Comparison of ENCODE assay signal across 16 mouse cellular contexts in the genomic region with DNA sequence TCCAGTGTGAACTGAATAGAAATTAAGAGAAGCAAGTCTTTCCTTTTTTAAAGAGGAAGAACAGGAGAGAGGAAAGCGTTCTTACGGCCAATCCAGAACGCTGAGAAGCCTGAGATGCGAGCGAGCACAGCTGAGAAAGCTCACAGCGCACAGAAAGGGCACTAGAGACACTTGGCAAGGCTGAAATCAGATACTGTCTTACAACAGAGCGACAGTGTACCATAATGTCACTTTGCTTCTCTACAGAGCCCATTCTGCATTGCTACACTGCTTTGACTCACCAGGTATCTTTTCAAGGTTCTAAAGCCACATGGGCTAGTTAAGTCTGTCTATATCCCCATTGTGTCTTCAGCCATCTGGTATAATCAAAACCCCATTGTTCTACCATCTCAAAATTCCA. TPM values are rescaled to one million over a fixed set of nuclear protein-coding genes. Genes with fewer than 3 reads are reported as not detected.
DNase-seq lines count a peak whose midpoint lies in the region; ATAC-seq and TF ChIP-seq lines count a peak whose summit lies in the region.
"Had no signal": no experiment of that assay in that cellular context is flagged by ENCODE, and none has a peak within 500 bp of the region (broad histone marks: within the 10 kb centered on the region; RNA-seq: fewer than 3 reads in every experiment).

No protein-coding gene starts in this region.

- no peaks in the 10 kb centered on the region for H3K36me3 ChIP-seq in forebrain, embryonic 13.5 days (ENCODE audit: poor library complexity, severe bottlenecking)
- H3K36me3 ChIP-seq in forebrain, embryonic 11.5 days (ENCODE audit: control insufficient read depth, insufficient read depth, low read length): no peaks in the 10 kb centered on the region
- H3K36me3 ChIP-seq in hindbrain, embryonic 13.5 days: no peaks in the 10 kb centered on the region
- no peaks in the 10 kb centered on the region for H3K36me3 ChIP-seq in hindbrain, embryonic 11.5 days (ENCODE audit: control insufficient read depth, insufficient read depth, low read length)
- H3K36me3 ChIP-seq in forebrain, postnatal 0 days (ENCODE audit: insufficient read depth): no peaks in the 10 kb centered on the region
- no peaks in the 10 kb centered on the region for H3K36me3 ChIP-seq in midbrain, embryonic 15.5 days (replicated peaks)
- H3K36me3 ChIP-seq: embryonic facial prominence, embryonic 15.5 days had no signal

- no peak for TF ChIP-seq CTCF in forebrain, postnatal 0 days (IDR thresholded peaks at IDR 0.05; ENCODE audit: low read depth)

- DNase-seq in forebrain, embryonic 11.5 days (ENCODE audit: low spot score): no peak
- no peak for DNase-seq in hindbrain, embryonic 11.5 days (ENCODE audit: low spot score)
- DNase-seq in forebrain, postnatal 0 days: peak; percentile 22
- DNase-seq in thymus, postnatal 36 days: no peak
- DNase-seq: cerebellum, adult 18-20 months; kidney, postnatal 4 days; lung, adult 18-20 months; spleen, adult 18-20 months; thymus, postnatal 4 days had no signal

- no peaks in the 10 kb centered on the region for H3K27me3 ChIP-seq in forebrain, embryonic 13.5 days
- H3K27me3 ChIP-seq in forebrain, embryonic 11.5 days (ENCODE audit: control insufficient read depth, insufficient read depth, low read length): no peaks in the 10 kb centered on the region
- no peaks in the 10 kb centered on the region for H3K27me3 ChIP-seq in hindbrain, embryonic 13.5 days
- H3K27me3 ChIP-seq in hindbrain, embryonic 11.5 days (ENCODE audit: control insufficient read depth, insufficient read depth, low read length): no peaks in the 10 kb centered on the region
- H3K27me3 ChIP-seq in forebrain, postnatal 0 days (ENCODE audit: insufficient read depth, low read length): no peaks in the 10 kb centered on the region
- no peaks in the 10 kb centered on the region for H3K27me3 ChIP-seq in midbrain, embryonic 15.5 days (replicated peaks)
- H3K27me3 ChIP-seq: embryonic facial prominence, embryonic 15.5 days had no signal

- peak overlapping the region; percentile 47 for H3K4me2 ChIP-seq in forebrain, embryonic 13.5 days
- H3K4me2 ChIP-seq in forebrain, embryonic 11.5 days (ENCODE audit: low read depth, low read length, severe bottlenecking): no peak overlapping the region
- peak overlapping the region; percentile 32; the same call in 1 of the 2 replicates for H3K4me2 ChIP-seq in hindbrain, embryonic 13.5 days
- no peak overlapping the region for H3K4me2 ChIP-seq in hindbrain, embryonic 11.5 days (replicated peaks; ENCODE audit: low read depth, low read length)
- peak overlapping the region; percentile 34; the same call in 1 of the 2 replicates for H3K4me2 ChIP-seq in forebrain, postnatal 0 days (ENCODE audit: low read depth)
- peak overlapping the region; percentile 20 for H3K4me2 ChIP-seq in midbrain, embryonic 15.5 days
- H3K4me2 ChIP-seq: embryonic facial prominence, embryonic 15.5 days had no signal

- peak overlapping the region; percentile 8; the same call in 1 of the 2 replicates for H3K4me3 ChIP-seq in forebrain, embryonic 13.5 days
- H3K4me3 ChIP-seq in forebrain, embryonic 11.5 days (ENCODE audit: low read depth, low read length): no peak overlapping the region
- no peak overlapping the region for H3K4me3 ChIP-seq in hindbrain, embryonic 13.5 days
- no peak overlapping the region for H3K4me3 ChIP-seq in hindbrain, embryonic 11.5 days (ENCODE audit: low read depth, low read length)
- H3K4me3 ChIP-seq in forebrain, postnatal 0 days (ENCODE audit: low read depth, low read length): no peak overlapping the region
- H3K4me3 ChIP-seq in midbrain, embryonic 15.5 days: 0 out of 2 replicates have a peak overlapping the region, but pooled peaks have one; percentile 10
- H3K4me3 ChIP-seq: embryonic facial prominence, embryonic 15.5 days had no signal

- 25% methylated on average over 7 of the region's 7 CpGs for WGBS in forebrain, embryonic 13.5 days
- WGBS in forebrain, embryonic 11.5 days: 41% methylated on average over 7 of the region's 7 CpGs
- WGBS in hindbrain, embryonic 13.5 days: 48% methylated on average over 7 of the region's 7 CpGs
- WGBS in hindbrain, embryonic 11.5 days: 52% methylated on average over 7 of the region's 7 CpGs
- WGBS in forebrain, postnatal 0 days: 11% methylated on average over 7 of the region's 7 CpGs
- 20% methylated on average over 7 of the region's 7 CpGs for WGBS in midbrain, embryonic 15.5 days

- ATAC-seq in forebrain, embryonic 13.5 days: no peak
- ATAC-seq in forebrain, embryonic 11.5 days (replicated peaks; ENCODE audit: low FRiP score): no peak
- ATAC-seq in hindbrain, embryonic 13.5 days (ENCODE audit: low FRiP score): no peak
- no peak for ATAC-seq in hindbrain, embryonic 11.5 days (ENCODE audit: low FRiP score)
- peak; percentile 28 for ATAC-seq in forebrain, postnatal 0 days
- no peak for ATAC-seq in midbrain, embryonic 15.5 days (replicated peaks)
- ATAC-seq in erythroblast, adult 5-6 weeks (replicated peaks; ENCODE audit: low FRiP score, poor library complexity, severe bottlenecking): no peak
- ATAC-seq: intestine, postnatal 0 days had no signal

- peak overlapping the region; percentile 74 for H3K27ac ChIP-seq in forebrain, embryonic 13.5 days
- H3K27ac ChIP-seq in forebrain, embryonic 11.5 days (ENCODE audit: low read depth, low read length): no peak overlapping the region
- peak overlapping the region; percentile 63 for H3K27ac ChIP-seq in hindbrain, embryonic 13.5 days
- H3K27ac ChIP-seq in hindbrain, embryonic 11.5 days (ENCODE audit: low read depth, low read length): no peak overlapping the region
- H3K27ac ChIP-seq in forebrain, postnatal 0 days (ENCODE audit: low read depth, low read length): peak overlapping the region; percentile 70
- H3K27ac ChIP-seq in midbrain, embryonic 15.5 days: peak overlapping the region; percentile 51
- H3K27ac ChIP-seq: embryonic facial prominence, embryonic 15.5 days; stomach, postnatal 0 days had no signal

- no peaks in the 10 kb centered on the region for H3K9me3 ChIP-seq in forebrain, embryonic 13.5 days (replicated peaks)
- no peaks in the 10 kb centered on the region for H3K9me3 ChIP-seq in forebrain, embryonic 11.5 days (ENCODE audit: control insufficient read depth, low read length)
- H3K9me3 ChIP-seq in hindbrain, embryonic 13.5 days: no peaks in the 10 kb centered on the region
- no peaks in the 10 kb centered on the region for H3K9me3 ChIP-seq in hindbrain, embryonic 11.5 days (ENCODE audit: control insufficient read depth, low read length)
- H3K9me3 ChIP-seq in forebrain, postnatal 0 days (ENCODE audit: low read length): no peaks in the 10 kb centered on the region
- H3K9me3 ChIP-seq in midbrain, embryonic 15.5 days: no peaks in the 10 kb centered on the region
- H3K9me3 ChIP-seq: embryonic facial prominence, embryonic 15.5 days had no signal

- H3K4me1 ChIP-seq in forebrain, embryonic 13.5 days: peaks cover 45% of the 10 kb centered on the region
- H3K4me1 ChIP-seq in forebrain, embryonic 11.5 days (replicated peaks; ENCODE audit: control insufficient read depth, insufficient read depth, low read length): peaks cover 9% of the 10 kb centered on the region
- peaks cover 42% of the 10 kb centered on the region for H3K4me1 ChIP-seq in hindbrain, embryonic 13.5 days (replicated peaks)
- H3K4me1 ChIP-seq in hindbrain, embryonic 11.5 days (replicated peaks; ENCODE audit: control insufficient read depth, insufficient read depth, low read length): no peaks in the 10 kb centered on the region; the same call in 1 of the 2 replicates
- peaks cover 28% of the 10 kb centered on the region for H3K4me1 ChIP-seq in forebrain, postnatal 0 days (ENCODE audit: insufficient read depth)
- peaks cover 35% of the 10 kb centered on the region for H3K4me1 ChIP-seq in midbrain, embryonic 15.5 days
- H3K4me1 ChIP-seq: embryonic facial prominence, embryonic 15.5 days had no signal

- 0 out of 2 replicates have a peak overlapping the region, but pooled peaks have one; percentile 31 for H3K9ac ChIP-seq in forebrain, embryonic 13.5 days
- H3K9ac ChIP-seq in forebrain, embryonic 11.5 days (ENCODE audit: low read length): no peak overlapping the region
- 0 out of 2 replicates have a peak overlapping the region, but pooled peaks have one; percentile 26 for H3K9ac ChIP-seq in hindbrain, embryonic 13.5 days
- H3K9ac ChIP-seq in hindbrain, embryonic 11.5 days (ENCODE audit: low read depth, low read length): no peak overlapping the region
- no peak overlapping the region for H3K9ac ChIP-seq in forebrain, postnatal 0 days
- no peak overlapping the region for H3K9ac ChIP-seq in midbrain, embryonic 15.5 days
- H3K9ac ChIP-seq: embryonic facial prominence, embryonic 15.5 days had no signal

RNA-seq across cellular contexts. Expression of a gene that starts 13.7 kb away (rescaled TPM):
- polyA plus RNA-seq in forebrain, embryonic 13.5 days (2015; fragmentation: Nextera tagmentation; extraction: Ambion mirVana): 12.4 and 13.4 TPM in 2 replicates
- polyA plus RNA-seq in forebrain, embryonic 11.5 days (2014; fragmentation: Nextera tagmentation; extraction: Ambion mirVana): 12.7 and 13.1 TPM in 2 replicates
- 15.8 and 19.2 TPM in 2 replicates for polyA plus RNA-seq in hindbrain, embryonic 13.5 days (2015; fragmentation: Nextera tagmentation; extraction: Ambion mirVana)
- polyA plus RNA-seq in hindbrain, embryonic 11.5 days (2014; fragmentation: Nextera tagmentation; extraction: Ambion mirVana): 15.0 and 15.1 TPM in 2 replicates
- 46.7 and 50.1 TPM in 2 replicates for total RNA-seq in forebrain, postnatal 0 days (2014; rRNA removed)
- 7.2 and 12.0 TPM in 2 replicates for polyA plus RNA-seq in forebrain, postnatal 0 days (2015; fragmentation: Nextera tagmentation; extraction: Ambion mirVana)
- 19.3 and 19.8 TPM in 2 replicates for polyA plus RNA-seq in midbrain, embryonic 15.5 days (2015; fragmentation: Nextera tagmentation; extraction: Ambion mirVana)
- total RNA-seq in erythroblast, adult 5-6 weeks (2015; ENCODE audit: low replicate concordance): 42.1 and 42.8 TPM in 2 replicates
- total RNA-seq in erythroblast, adult 5-6 weeks (2017; ENCODE audit: low replicate concordance): 89.2 and 151 TPM in 2 replicates

Comparison
In these comparisons a context has a peak if more than half of its experiments do, and no peak if none do; other contexts are left out.
1. H3K27ac ChIP-seq: peak in forebrain, embryonic 13.5 days (single experiment), hindbrain, embryonic 13.5 days (single experiment), forebrain, postnatal 0 days (single experiment) and midbrain, embryonic 15.5 days (single experiment); none in forebrain, embryonic 11.5 days (single experiment) and hindbrain, embryonic 11.5 days (single experiment).
2. H3K4me2 ChIP-seq: peak in forebrain, embryonic 13.5 days (single experiment), hindbrain, embryonic 13.5 days (single experiment), forebrain, postnatal 0 days (single experiment) and midbrain, embryonic 15.5 days (single experiment); none in forebrain, embryonic 11.5 days (single experiment) and hindbrain, embryonic 11.5 days (single experiment).
3. H3K4me3 ChIP-seq: peak in forebrain, embryonic 13.5 days (single experiment) and midbrain, embryonic 15.5 days (single experiment); none in forebrain, embryonic 11.5 days (single experiment), hindbrain, embryonic 13.5 days (single experiment), hindbrain, embryonic 11.5 days (single experiment) and forebrain, postnatal 0 days (single experiment).
4. H3K9ac ChIP-seq: peak in forebrain, embryonic 13.5 days (single experiment) and hindbrain, embryonic 13.5 days (single experiment); none in forebrain, embryonic 11.5 days (single experiment), hindbrain, embryonic 11.5 days (single experiment), forebrain, postnatal 0 days (single experiment) and midbrain, embryonic 15.5 days (single experiment).